Mouse (Mus musculus) neural tube, embryonic 14.5 days (tissue): Measurements from ENCODE around the gene Msn. TPM values are rescaled to one million over a fixed set of nuclear protein-coding genes. Genes with fewer than 3 reads are reported as not detected.
"Not testable (repeated sequence)": the region's sequence is repeated elsewhere in the genome, so short reads cannot be mapped to it uniquely, and the experiment has no call there.

ENCODE experiments used
- ATAC-seq: fragments of 200-750 bp; cut with Nextera tagmentation; 2 replicates; pipeline ENCODE4 v1.8.0; 2017; ENCODE audit warnings: low read depth, mild to moderate bottlenecking, moderate TSS enrichment, moderate library complexity
- H3K27ac ChIP-seq: fragments of 300-500 bp; sonication (generic); 2 replicates; pipeline ENCODE4 v1.5.1; 2014; ENCODE audit warnings: low read depth, mild to moderate bottlenecking, control low read depth, low read length, moderate library complexity, mixed read lengths
- H3K27me3 ChIP-seq: fragments of 300-500 bp; sonication (generic); 2 replicates; pipeline ENCODE4 v1.6.1; 2014; ENCODE audit warnings: low read length; ENCODE audit not compliant: control insufficient read depth, insufficient read depth
- H3K36me3 ChIP-seq: fragments of 300-500 bp; sonication (generic); 2 replicates; pipeline ENCODE4 v1.6.1; 2014; ENCODE audit warnings: low read length, mixed read lengths; ENCODE audit not compliant: control insufficient read depth, insufficient read depth
- H3K4me1 ChIP-seq: fragments of 300-500 bp; sonication (generic); 2 replicates; pipeline ENCODE4 v1.6.1; 2014; ENCODE audit warnings: low read length; ENCODE audit not compliant: control insufficient read depth, insufficient read depth
- H3K4me2 ChIP-seq: fragments of 300-500 bp; sonication (generic); 2 replicates; pipeline ENCODE4 v1.6.1; 2014; ENCODE audit warnings: mild to moderate bottlenecking, low read depth, low read length, control low read depth
- H3K4me3 ChIP-seq: fragments of 300-500 bp; sonication (generic); 2 replicates; pipeline ENCODE4 v1.5.1; 2014; ENCODE audit warnings: low read depth, low read length, control low read depth, mixed read lengths
- H3K9ac ChIP-seq: fragments of 300-500 bp; sonication (generic); replicated peaks from 2 replicates; pipeline ENCODE4 v1.6.1; 2014; ENCODE audit warnings: low read depth, mild to moderate bottlenecking, control low read depth, low read length, mixed read lengths
- H3K9me3 ChIP-seq: fragments of 300-500 bp; sonication (generic); 2 replicates; pipeline ENCODE4 v1.6.1; 2016; ENCODE audit warnings: low read length; ENCODE audit not compliant: control insufficient read depth
- WGBS: fragments of 180-500 bp; shearing (Covaris S2); extraction: QIAGEN DNeasy Blood & Tissue Kit; methylation state at CpG from one replicate; pipeline ENCODE4 v1.1.7; 2014; 5-methylcytosine and 5-hydroxymethylcytosine counted together
- polyA plus RNA-seq: library from polyadenylated mRNA; unstranded; fragments of >200 nt; fragmentation: Nextera tagmentation; extraction: Ambion mirVana; gene quantifications from 2 replicates; pipeline ENCODE4 v1.2.1, GENCODE M21; 2014

The Msn gene
- polyA plus RNA-seq, 1 experiment from 2014 or later = 30.1 TPM

DNA sequence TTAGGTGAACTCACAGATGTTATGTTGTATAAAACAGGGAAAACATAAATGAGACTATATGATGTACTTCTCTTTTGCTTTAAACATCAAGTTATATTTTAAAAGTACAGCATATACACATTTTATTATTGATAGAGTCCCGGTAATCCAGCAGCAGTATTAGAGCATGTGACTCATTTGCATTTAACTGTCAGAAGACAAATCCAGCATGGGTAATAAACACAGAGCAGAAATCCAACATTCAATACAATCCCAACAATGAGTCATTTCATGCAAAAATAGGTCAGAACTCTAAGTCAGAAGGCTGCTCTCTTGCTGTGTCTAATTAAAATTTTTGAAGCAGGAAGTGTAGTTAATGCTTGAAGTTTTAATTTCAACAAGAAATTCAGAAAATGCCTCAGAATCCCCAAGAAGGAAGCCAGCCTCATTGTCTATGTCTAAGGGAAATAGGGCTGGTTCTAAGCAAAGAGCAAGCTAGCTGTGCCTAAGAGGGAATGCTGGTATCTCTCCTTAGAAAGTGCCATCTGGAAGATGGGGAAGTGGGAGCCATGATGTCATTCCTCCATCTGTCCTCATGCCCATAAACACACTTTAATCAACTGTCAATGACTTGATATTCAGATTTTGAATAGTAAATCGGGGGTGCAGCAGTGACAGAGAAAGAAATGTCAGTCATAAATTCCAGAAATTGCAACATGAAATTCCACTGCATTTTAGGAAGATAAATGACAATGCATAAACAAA, 76.0 kb downstream of the Msn start:
- H3K27me3 ChIP-seq = no peaks in the 10 kb centered on the region
- no peaks in the 10 kb centered on the region for H3K4me1 ChIP-seq
- no peaks in the 10 kb centered on the region for H3K36me3 ChIP-seq
- no peak overlapping the region for H3K4me3 ChIP-seq
- WGBS = 68% methylated on average over 2 of the region's 2 CpGs
- H3K4me2 ChIP-seq = no peak overlapping the region
- peak; percentile 58; the same call in 1 of the 2 replicates for ATAC-seq
- H3K9me3 ChIP-seq = no peaks in the 10 kb centered on the region
- H3K9ac ChIP-seq = no peak overlapping the region
- no peak overlapping the region for H3K27ac ChIP-seq

GRCm38 (mm10) chrX:96178437-96178836, 82.6 kb downstream of the Msn start:
- 12% methylated on average over 1 of the region's 1 CpGs for WGBS
- H3K4me1 ChIP-seq = no peaks in the 10 kb centered on the region
- H3K27me3 ChIP-seq = no peaks in the 10 kb centered on the region
- H3K9me3 ChIP-seq = no peaks in the 10 kb centered on the region
- no peak overlapping the region for H3K9ac ChIP-seq
- no peak overlapping the region for H3K4me2 ChIP-seq
- no peaks in the 10 kb centered on the region for H3K36me3 ChIP-seq
- H3K4me3 ChIP-seq = no peak overlapping the region
- H3K27ac ChIP-seq = no peak overlapping the region
- ATAC-seq = peak; percentile 49; the same call in 1 of the 2 replicates

DNA sequence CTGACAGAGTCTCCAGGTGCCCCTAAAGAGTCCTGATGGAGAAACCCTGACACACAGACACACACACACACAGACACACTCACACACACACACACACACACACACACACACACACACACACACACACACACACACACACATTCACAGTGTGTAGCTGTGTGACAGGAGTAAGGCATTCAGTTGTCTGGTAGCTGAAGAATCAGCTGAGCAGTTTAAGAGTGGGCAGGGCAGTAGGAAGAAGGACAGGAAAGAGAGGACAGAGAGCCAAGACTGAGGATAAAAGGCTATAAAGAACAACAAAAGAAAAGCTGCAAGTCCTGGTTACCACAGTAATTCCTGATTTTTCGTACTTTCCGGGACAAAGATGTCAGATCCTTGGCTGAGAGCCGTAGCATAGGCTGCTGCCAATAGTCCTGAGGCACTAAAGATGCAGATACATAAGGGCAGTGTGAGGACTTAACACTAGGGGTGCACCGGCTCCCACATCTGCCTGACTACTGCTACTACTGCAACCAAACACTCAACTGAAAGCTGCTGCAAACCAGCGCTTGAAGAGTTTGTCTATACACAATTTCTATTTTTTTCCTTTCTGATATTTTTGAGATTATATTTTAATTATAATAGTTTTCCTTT, 88.4 kb downstream of the Msn start:
- H3K9ac ChIP-seq = no peak overlapping the region
- H3K4me2 ChIP-seq = no peak overlapping the region
- H3K36me3 ChIP-seq = no peaks in the 10 kb centered on the region
- no peak overlapping the region for H3K4me3 ChIP-seq
- WGBS = 50% methylated on average over 5 of the region's 5 CpGs
- H3K9me3 ChIP-seq = no peaks in the 10 kb centered on the region
- H3K27ac ChIP-seq = no peak overlapping the region
- no peaks in the 10 kb centered on the region for H3K27me3 ChIP-seq
- H3K4me1 ChIP-seq = no peaks in the 10 kb centered on the region
- no peak for ATAC-seq

GRCm38 (mm10) chrX:96205143-96205542, 109.3 kb downstream of the Msn start:
- not testable (repeated sequence) for H3K27me3 ChIP-seq, H3K36me3 ChIP-seq, H3K4me1 ChIP-seq, H3K9ac ChIP-seq, H3K4me2 ChIP-seq, ATAC-seq, H3K9me3 ChIP-seq, H3K27ac ChIP-seq, H3K4me3 ChIP-seq
- 93% methylated on average over 3 of the region's 3 CpGs for WGBS

- 44% methylated on average over 1 of the region's 1 CpGs for WGBS
- Histone ChIP-seq H3K27me3 (no peaks in the 10 kb centered on the region), H3K36me3 (no peaks in the 10 kb centered on the region), H3K27ac (no peak overlapping the region), H3K4me1 (no peaks in the 10 kb centered on the region), H3K9me3 (no peaks in the 10 kb centered on the region), H3K9ac (no peak overlapping the region), H3K4me2 (no peak overlapping the region), H3K4me3 (no peak overlapping the region)
- no peak for ATAC-seq
Measured at GRCm38 (mm10) chrX:96206872-96207271, 111.0 kb downstream of the Msn start.

- H3K9ac ChIP-seq = no peak overlapping the region
- H3K27me3 ChIP-seq = no peaks in the 10 kb centered on the region
- H3K4me1 ChIP-seq = no peaks in the 10 kb centered on the region
- H3K36me3 ChIP-seq = no peaks in the 10 kb centered on the region
- no peak overlapping the region for H3K4me2 ChIP-seq
- WGBS = 53% methylated on average over 1 of the region's 1 CpGs
- no peak for ATAC-seq
- no peak overlapping the region for H3K27ac ChIP-seq
- no peak overlapping the region for H3K4me3 ChIP-seq
- no peaks in the 10 kb centered on the region for H3K9me3 ChIP-seq
Measured at GRCm38 (mm10) chrX:96218088-96218487, 122.2 kb downstream of the Msn start.

Other genes starting within 250 kb of the Msn start
- 69.5 and 79.6 TPM in 2 replicates for gene Las1l, start 139.1 kb upstream of the Msn start, polyA plus RNA-seq
- gene Vsig4, start 197.4 kb downstream of the Msn start, polyA plus RNA-seq = not detected in 2 replicates